Mouse (Mus musculus) cerebellum, adult 9-11 months (tissue): ENCODE measurements around the gene Mbd3.
"Not testable (repeated sequence)": the region's sequence is repeated elsewhere in the genome, so short reads cannot be mapped to it uniquely, and the experiment has no call there.

ENCODE experiments used
- DNase-seq: peaks from one replicate; pipeline ENCODE4 v3.0.0; 2022

Gene Mbd3

DNA sequence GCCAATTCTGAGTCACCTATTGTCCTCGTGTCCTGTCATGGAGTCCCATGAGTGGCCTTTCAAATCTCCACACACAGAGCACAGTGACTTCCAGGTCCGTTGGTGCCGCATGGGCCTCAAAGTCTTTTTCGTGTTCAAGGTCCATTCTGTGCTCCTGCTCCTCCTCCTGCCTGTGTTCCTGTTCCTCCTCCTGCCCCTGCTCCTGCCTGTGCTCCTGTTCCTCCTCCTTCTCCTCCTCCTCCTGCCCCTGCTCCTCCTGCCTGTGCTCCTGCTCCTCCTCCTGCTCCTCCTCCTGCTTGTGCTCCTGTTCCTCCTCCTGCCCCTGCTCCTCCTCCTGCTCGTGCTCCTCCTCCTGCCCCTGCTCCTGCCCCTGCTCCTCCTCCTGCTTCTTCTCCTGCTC, 31.4 kb downstream of the Mbd3 start:
- DNase-seq: no peak

DNA sequence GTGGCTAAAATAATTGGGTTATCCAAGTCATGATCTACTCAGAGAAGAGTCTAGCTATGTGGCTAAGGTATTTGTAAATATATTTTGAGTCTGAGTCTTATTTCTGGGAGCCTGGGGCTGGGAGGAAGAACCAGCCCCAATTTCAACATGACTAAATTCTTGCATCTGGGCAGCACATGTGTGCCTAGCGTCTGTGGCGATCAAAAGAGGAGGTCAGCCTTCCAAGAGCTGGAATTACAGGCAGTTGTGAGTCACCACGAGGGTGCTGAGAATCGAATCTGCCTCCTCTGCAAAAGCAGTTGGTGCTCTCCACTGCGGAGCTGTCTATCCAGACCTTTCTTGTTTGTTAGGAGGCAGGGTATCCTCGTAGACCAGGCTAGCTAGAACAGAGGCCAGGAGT, 33.6 kb downstream of the Mbd3 start:
- no peak for DNase-seq

DNA sequence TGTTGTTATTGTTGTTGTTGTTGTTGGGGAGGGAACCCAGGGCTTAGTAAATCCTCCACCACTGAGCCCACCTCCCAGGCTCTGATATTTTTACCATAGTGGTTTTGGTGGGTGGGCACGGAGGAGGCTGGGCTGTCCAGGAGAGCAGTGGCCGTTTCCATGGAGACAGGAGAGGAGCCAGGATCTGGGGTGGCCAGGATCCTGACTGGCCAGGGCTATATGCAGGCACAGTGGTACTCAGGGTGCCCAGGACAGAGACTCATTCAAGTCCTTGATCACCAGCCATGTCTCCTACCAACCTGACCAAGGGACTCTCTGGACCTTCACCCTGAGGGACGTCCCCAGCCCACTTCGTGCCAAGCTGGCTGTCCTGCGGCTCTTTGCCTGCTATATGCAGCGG, 35.6 kb downstream of the Mbd3 start:
- DNase-seq: no peak

DNA sequence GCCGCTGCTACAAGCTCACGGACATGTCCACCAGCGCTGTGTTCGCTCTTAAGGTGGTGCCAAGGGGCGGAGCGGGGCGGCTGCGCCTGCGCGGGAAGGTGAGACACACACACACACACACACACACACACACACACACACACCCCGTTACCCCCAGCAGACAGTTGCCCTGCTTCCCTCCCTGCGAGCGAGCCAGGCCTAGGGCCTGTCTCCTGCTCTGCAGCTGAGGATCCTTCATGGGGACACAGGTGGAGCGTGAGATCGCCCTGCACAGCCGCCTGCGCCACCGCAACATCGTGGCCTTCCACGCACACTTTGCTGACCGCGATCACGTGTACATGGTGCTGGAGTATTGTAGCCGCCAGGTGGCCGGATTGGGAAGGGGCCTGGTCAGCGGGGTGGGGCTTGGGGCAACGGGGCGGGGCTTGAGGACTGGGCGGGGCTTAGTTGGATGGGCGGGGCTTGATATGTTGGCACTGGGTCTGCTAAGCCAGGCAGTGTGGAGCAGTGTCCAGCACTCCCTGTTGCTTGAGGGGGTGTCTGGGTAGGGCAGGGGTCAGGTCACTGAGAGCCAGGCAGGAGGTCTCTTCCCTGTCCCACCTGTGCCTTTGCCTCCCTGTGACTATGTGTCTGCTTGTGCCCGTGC, 41.2 kb downstream of the Mbd3 start:
- peak; percentile 86 for DNase-seq

DNA sequence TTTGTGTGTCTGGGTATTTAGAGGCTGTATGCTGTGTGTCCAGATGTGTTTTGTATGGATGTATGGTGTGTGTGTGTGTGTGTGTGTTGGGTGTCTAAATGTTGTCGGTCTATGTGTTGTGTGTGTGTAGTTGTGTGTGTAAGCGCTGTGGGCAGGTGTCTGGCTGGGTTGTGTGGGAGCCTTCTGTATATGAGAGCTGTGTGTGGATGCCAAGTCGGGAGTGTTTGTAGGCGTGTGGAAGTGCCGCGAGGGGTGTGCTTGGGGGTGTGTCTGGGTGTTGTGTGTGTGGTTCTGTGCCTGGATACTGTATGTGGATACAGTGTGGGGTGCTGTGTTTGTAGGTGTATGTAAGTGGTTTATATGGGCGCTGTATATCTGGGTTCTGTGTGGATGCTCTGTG, 42.0 kb downstream of the Mbd3 start:
- no peak for DNase-seq

DNA sequence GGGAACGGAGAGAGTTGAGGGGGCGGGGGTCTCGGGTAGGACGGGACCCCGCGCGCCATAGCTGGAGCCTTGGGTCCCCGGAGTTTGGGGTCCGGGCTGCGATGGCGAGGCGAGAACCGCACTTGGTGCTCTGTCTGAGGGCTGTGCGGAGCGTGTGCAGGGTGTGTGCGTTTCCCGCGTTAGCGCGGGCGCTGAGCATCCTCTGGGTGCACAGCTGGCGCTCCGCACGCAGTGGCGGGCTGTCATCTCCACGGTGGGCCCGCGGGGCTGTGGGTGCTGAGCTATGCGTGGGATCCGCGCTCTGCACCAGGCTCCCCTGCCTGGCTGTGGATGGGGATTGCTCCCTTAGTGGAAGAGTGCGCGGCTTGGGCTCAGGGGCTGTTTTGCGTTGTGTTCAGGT, 42.6 kb downstream of the Mbd3 start:
- no peak for DNase-seq

DNA sequence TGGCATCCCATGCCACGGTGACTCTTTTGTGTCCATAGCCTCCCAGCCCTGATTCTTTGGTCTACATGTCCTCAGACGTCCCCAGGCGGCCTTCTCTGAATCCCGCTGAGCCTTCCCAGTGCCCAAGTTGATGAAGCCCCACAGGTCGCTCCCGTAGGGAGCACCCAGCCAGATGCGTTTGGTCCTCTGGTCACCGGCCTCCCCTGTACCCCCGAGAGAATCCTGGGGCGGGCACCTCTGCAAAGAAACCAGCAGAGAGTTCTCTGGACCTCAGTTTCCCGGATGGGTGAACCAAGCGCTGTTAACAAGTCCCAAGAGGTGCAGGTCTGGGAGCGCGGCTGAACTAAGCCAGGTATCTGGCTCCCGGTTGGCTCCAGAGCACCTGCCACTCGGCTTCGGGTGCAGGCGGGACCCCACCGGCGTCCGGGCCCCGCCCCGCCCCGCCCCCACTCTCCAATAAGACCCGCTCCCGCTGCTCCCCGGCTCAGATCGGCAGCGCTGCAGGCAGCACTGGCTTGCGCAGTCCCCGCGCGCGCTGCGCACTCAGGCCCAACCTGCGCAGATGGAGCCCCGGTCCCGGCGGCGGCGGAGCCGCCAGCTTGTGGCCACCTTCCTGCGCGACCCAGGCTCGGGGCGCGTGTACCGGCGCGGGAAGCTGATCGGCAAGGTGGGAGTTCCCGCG, 43.2 kb downstream of the Mbd3 start, which contains the start of gene Plk5:
Gene Plk5, plus strand, starts transcription at position 459 of the 682 bp plus-strand sequence.
- DNase-seq: peak; percentile 84

DNA sequence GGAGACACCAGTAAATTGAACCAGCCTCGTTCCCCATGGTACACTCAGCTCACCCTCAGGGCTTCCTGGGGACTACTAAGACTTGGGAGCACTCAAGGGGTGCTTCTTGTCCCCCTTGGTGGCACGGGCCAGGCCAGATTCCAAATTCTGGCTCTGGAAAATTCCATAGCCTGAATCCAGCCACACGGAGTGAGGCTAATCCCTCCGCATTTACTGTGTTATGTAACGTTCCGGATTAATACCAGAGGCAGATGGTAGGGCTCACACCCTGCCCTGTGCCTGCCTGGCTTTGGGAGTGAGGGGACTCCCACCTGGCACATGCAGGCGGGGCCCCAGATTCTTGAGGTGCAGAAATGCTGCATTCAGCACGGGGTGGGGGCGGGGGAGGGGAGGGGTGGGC, 43.9 kb downstream of the Mbd3 start:
- DNase-seq: peak; percentile 89

DNA sequence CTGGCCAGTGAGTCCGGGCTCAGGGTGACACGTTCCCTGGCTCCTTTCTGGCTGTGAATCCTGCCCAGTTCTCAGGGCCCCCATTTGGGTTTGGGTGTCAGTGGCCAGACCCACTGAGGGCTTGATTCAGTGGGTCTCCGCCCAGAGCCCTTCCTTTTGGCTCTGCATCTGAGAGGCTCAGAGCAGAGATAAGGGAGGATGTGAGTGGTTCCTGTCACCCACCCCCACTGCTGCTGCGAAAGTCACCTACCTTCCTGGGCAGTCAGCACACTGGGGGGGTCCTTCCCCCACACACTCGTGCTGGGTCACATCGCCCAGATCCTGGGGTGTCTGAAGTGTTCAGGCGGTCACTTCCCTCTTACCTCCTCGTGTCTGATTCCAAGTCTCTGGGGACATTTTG, 46.6 kb downstream of the Mbd3 start:
- DNase-seq: no peak

DNA sequence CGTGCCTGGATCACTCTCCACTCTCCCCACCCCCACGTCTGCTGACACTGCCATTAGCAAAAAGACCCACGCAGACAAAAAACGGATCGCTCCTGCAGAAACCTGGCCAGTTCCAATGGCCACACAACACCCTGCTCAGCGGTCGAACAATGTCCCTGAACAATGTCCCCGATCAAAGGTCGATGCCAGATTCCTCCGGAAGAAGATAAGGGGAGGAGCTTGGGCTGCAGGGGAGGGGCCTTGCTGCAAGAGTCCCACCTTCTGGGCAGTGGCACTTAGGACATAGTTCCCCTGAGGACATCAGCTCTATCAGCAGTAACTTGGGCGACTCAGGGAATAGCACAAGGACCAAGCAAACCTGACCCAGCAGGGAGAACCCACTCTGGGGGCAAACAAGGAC, 47.5 kb downstream of the Mbd3 start:
- no peak for DNase-seq

DNA sequence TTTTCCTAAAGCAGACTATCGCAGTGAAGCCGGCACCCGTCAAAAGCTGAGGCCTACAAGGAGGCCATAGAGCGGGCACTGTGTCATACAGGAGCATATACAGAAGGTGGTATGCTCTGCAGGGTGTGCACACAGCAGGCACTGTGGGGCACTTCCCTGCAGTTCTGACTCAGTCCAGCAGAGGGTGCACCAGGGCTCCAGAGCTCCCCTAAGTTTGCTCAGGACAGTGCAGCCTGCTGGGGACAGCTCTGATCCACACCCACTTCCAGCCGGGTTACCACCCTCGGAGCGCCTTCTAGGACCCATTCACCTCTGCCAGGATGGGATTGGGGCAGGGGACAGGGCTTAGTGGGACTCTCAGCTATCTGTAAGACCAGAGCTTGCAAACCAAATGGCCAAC, 49.1 kb downstream of the Mbd3 start:
- peak; percentile 83 for DNase-seq

DNA sequence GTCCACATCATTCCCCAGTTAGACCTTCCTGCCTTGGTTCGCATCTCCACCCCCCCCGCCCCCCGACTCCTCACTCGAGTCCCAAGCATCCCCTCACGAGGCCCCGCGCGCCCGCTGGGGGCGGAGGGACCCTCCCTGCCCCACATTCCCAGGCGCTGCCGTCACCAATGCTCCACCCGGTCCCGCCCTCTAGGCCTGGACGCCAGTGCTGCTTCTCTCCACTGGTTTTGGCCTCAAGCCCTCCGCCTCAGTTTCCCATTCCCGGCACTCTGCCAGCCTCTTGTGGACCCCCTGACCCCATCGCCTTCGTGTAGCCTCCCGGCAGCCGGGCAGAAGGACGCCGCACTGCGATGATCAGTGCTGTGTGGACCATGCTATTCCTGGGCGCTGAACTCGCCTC, 50.4 kb downstream of the Mbd3 start:
- DNase-seq: peak; percentile 66

DNA sequence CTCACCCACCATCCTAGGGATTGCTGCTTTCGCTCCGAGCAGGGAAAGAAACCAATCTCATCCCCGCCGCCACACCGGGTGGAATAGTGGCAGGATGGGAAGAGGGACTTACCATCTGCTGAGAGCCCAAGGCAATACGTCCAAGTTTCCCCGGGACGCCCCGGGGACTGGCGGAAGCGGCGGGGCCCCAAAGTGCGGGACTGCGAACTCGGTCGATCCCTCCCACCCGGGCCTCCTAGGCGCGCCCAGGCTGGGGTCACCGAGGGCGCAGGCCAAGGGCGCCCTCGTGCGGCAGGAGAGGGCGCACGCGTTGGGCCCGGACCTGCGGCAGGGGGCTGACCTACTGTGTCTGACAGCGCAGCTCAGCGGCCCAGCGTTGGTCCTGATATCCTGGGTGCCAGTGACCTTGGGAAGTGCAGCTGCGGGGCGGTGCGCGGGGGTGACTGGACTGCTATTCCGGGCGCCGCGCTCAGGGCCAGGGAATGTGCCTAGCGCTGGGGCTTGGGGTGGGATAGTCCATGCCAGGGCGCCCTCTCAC, 51.0 kb downstream of the Mbd3 start, which contains the start of gene Adamtsl5:
Gene Adamtsl5, minus strand, starts transcription at position 169 of the 538 bp plus-strand sequence.
- peak; percentile 64 for DNase-seq

DNA sequence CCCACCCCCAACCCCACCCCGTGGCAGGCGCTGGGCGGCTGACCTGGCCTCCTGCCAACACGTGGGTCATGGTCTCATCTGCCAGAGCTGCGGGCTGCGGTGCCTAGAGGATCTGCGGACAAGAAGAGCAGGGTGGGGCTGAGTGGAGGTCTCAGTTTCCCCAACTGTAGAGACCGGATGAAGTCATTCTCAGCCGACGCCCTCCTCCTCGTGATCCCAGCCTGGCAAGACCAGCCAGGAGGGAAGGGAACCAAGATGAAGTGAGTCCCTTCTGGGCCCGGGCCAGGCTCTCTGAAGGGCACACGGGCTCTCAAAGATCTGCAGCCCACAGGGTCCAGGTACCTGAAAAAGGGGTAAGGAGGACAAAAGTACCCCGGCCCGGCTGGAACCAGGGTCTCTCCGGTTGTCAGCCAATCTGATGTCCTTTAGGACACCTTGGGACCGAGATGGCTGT, 51.8 kb downstream of the Mbd3 start:
- DNase-seq: peak; percentile 47

DNA sequence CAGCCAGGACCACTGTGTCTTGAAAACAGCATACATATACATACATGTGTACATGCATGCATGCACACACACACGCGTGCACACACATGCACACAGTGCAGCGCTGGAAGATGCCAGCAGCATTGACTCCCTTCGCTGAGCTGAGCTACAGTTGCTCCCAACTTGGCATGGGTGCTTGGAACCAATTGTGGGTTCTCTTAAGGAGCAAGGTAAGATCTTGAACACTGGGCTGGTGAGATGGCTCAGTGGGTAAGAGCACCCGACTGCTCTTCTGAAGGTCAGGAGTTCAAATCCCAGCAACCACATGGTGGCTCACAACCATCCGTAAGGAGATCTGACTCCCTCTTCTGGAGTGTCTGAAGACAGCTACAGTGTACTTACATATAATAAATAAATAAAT, 53.4 kb downstream of the Mbd3 start:
- DNase-seq: not testable (repeated sequence)

DNA sequence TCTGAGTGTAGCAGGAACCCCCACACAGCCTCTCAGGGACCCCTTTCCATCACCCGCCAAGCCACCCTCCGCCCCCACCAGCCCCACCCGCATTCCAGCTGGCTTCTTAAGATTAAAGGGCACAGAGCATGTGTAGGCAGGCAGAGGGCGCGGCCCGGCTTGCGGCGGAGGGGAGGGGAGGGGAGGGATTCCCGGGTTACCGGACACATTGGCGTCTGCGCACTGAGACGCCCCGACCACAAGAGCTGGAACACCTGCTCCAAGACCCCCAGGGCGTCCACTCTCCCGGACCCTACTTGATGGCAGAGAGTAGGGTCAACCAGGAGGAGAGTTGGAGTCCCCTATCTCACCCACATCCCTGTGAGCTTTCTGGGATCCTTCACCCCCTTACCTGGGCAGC, 54.2 kb downstream of the Mbd3 start:
- DNase-seq: no peak

DNA sequence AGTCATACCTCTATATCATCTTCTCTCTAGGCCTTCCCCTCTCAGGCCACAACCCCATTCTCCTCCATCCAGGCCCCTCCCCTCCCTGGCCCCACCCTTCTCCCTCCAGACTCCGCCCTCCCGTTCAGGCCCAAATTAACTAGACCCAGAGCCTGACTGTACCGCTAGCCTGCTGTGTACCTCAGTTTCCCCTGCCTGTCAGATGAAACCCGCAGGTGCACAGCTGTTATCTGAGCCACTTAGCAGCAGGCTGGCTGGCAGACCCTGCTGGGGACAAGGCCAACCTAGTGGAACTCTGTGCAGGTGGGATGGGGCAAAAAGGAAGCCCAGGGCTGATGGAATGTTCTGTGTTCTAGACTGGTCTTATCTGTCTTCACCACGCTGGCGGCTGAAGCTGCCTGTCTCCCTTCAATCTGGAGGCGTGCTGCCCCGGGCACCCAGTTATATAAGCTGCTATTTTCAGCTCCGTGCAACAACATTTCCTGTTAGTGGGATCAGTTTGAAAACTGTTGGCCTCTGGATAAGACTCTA, 55.2 kb downstream of the Mbd3 start:
- DNase-seq: no peak

DNA sequence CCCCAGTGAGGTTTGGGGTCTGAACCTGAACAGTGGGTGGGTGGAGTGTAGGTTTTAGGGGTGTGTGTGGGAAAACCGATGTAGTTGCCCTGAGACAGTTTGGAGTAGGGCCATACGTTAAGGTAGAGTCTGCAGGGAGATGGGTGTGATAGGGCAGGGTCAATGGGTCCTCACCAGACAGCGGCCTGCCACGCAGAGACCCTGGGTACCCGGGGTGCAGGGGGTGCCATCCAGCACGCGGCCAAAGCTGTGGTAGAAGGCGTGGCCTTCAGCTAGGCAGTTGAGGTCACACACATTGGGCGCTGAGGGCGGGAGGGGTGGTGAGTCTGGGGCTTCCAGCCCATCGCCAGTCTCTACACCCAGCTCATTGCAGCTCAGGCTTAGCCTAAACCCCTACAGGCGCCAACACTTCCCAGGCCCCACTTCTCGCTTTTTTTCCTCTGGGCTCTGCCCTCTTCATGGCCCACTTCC, 55.9 kb downstream of the Mbd3 start:
- DNase-seq: peak; percentile 52

DNA sequence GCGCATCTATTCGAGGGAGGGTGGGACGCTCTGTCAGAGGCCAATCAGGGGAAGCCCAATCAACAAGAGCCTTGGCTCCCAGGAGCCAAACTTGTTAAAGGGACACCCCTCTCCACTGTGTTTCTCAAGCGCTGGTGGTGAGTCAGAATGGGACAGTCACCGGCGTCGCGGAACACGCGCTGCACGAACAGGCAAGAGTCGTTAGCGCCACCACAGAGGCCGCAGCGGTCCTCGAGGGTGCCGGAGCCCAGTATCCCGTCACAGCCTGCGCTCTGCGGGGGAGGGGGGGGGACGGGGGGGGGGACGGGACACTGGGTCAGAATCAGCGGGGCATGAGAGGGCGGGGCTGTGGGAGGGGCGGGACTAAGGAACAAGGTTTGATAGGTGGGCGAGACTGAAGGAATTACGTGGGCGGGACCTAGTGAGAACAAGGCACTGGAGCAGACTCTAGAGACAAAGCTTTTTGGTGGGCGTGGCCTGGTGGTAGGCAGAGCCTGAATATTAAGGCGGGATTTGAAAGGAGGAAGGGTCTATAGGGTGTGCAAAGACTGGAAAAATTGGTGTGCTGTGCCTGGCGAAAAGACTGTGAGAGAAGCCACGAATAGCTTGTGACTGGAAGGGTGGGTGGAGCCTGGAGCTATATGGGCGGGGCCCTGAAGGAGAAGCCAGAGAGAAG, 56.5 kb downstream of the Mbd3 start:
- DNase-seq: peak; percentile 53
